Mouse (Mus musculus): ENCODE measurements around the gene Marveld1.

Marveld1 gene

GRCm38 (mm10) chr19:42147170-42147768 is at the start of gene Marveld1:
Gene Marveld1 (plus strand): TSS chr19:42147400.
- no peaks in the 10 kb centered on the region for H3K27me3 ChIP-seq (ENCODE audit: control insufficient read depth, insufficient read depth, low read length, poor library complexity, severe bottlenecking)
- no peak for DNase-seq (ENCODE audit: low read depth, low spot score)
- no peaks in the 10 kb centered on the region for H3K36me3 ChIP-seq (ENCODE audit: control insufficient read depth, insufficient read depth, low read length, poor library complexity, severe bottlenecking)

- H3K27me3 ChIP-seq (ENCODE audit: control insufficient read depth, insufficient read depth, low read length, poor library complexity, severe bottlenecking) = no peaks in the 10 kb centered on the region
- DNase-seq (ENCODE audit: low read depth, low spot score) = no peak
- 0 out of 2 replicates have a peak, but pooled peaks cover 3% of the 10 kb centered on the region for H3K36me3 ChIP-seq (ENCODE audit: control insufficient read depth, insufficient read depth, low read length, poor library complexity, severe bottlenecking)
Measured at GRCm38 (mm10) chr19:42099406-42099805, 47.8 kb upstream of the Marveld1 start.

- Histone ChIP-seq H3K36me3 (ENCODE audit: control insufficient read depth, insufficient read depth, low read length, poor library complexity, severe bottlenecking) (0 out of 2 replicates have a peak, but pooled peaks cover 3% of the 10 kb centered on the region), H3K27me3 (ENCODE audit: control insufficient read depth, insufficient read depth, low read length, poor library complexity, severe bottlenecking) (no peaks in the 10 kb centered on the region)
- DNase-seq (ENCODE audit: low read depth, low spot score) = no peak
Measured at GRCm38 (mm10) chr19:42104681-42105080, 42.5 kb upstream of the Marveld1 start.

GRCm38 (mm10) chr19:42115783-42116335 is 31.3 kb upstream of the Marveld1 start:
- Histone ChIP-seq H3K36me3 (ENCODE audit: control insufficient read depth, insufficient read depth, low read length, poor library complexity, severe bottlenecking) (peaks cover 7% of the 10 kb centered on the region), H3K27me3 (ENCODE audit: control insufficient read depth, insufficient read depth, low read length, poor library complexity, severe bottlenecking) (no peaks in the 10 kb centered on the region)
- no peak for DNase-seq (ENCODE audit: low read depth, low spot score)

GRCm38 (mm10) chr19:42118142-42118541 is 29.1 kb upstream of the Marveld1 start:
- H3K36me3 ChIP-seq (ENCODE audit: control insufficient read depth, insufficient read depth, low read length, poor library complexity, severe bottlenecking) = peaks cover 7% of the 10 kb centered on the region
- no peak for DNase-seq (ENCODE audit: low read depth, low spot score)
- H3K27me3 ChIP-seq (ENCODE audit: control insufficient read depth, insufficient read depth, low read length, poor library complexity, severe bottlenecking) = no peaks in the 10 kb centered on the region

GRCm38 (mm10) chr19:42118596-42118995 is 28.6 kb upstream of the Marveld1 start:
- H3K36me3 ChIP-seq (ENCODE audit: control insufficient read depth, insufficient read depth, low read length, poor library complexity, severe bottlenecking) = peaks cover 7% of the 10 kb centered on the region
- DNase-seq (ENCODE audit: low read depth, low spot score) = no peak
- H3K27me3 ChIP-seq (ENCODE audit: control insufficient read depth, insufficient read depth, low read length, poor library complexity, severe bottlenecking) = no peaks in the 10 kb centered on the region

- no peak for DNase-seq (ENCODE audit: low read depth, low spot score)
- Histone ChIP-seq H3K36me3 (ENCODE audit: control insufficient read depth, insufficient read depth, low read length, poor library complexity, severe bottlenecking) (peaks cover 6% of the 10 kb centered on the region), H3K27me3 (ENCODE audit: control insufficient read depth, insufficient read depth, low read length, poor library complexity, severe bottlenecking) (no peaks in the 10 kb centered on the region)
Measured at GRCm38 (mm10) chr19:42120451-42120850, 26.7 kb upstream of the Marveld1 start.

- H3K36me3 ChIP-seq (ENCODE audit: control insufficient read depth, insufficient read depth, low read length, poor library complexity, severe bottlenecking) = peaks cover 1% of the 10 kb centered on the region; the same call in 1 of the 2 replicates
- no peak for DNase-seq (ENCODE audit: low read depth, low spot score)
Measured at GRCm38 (mm10) chr19:42124684-42125083, 22.5 kb upstream of the Marveld1 start.

GRCm38 (mm10) chr19:42125501-42126218 is 21.5 kb upstream of the Marveld1 start:
- Histone ChIP-seq H3K27me3 (ENCODE audit: control insufficient read depth, insufficient read depth, low read length, poor library complexity, severe bottlenecking) (no peaks in the 10 kb centered on the region), H3K36me3 (ENCODE audit: control insufficient read depth, insufficient read depth, low read length, poor library complexity, severe bottlenecking) (no peaks in the 10 kb centered on the region; the same call in 1 of the 2 replicates)
- DNase-seq (ENCODE audit: low read depth, low spot score) = no peak

More at GRCm38 (mm10) chr19:42124684-42125083, 22.5 kb upstream of the Marveld1 start:
- no peaks in the 10 kb centered on the region for H3K27me3 ChIP-seq (ENCODE audit: control insufficient read depth, insufficient read depth, low read length, poor library complexity, severe bottlenecking)

GRCm38 (mm10) chr19:42126219-42126605 is 21.0 kb upstream of the Marveld1 start:
- Histone ChIP-seq H3K36me3 (ENCODE audit: control insufficient read depth, insufficient read depth, low read length, poor library complexity, severe bottlenecking) (no peaks in the 10 kb centered on the region; the same call in 1 of the 2 replicates), H3K27me3 (ENCODE audit: control insufficient read depth, insufficient read depth, low read length, poor library complexity, severe bottlenecking) (no peaks in the 10 kb centered on the region)
- DNase-seq (ENCODE audit: low read depth, low spot score) = no peak

GRCm38 (mm10) chr19:42127024-42127423 is 20.2 kb upstream of the Marveld1 start:
- Histone ChIP-seq H3K36me3 (ENCODE audit: control insufficient read depth, insufficient read depth, low read length, poor library complexity, severe bottlenecking) (no peaks in the 10 kb centered on the region; the same call in 1 of the 2 replicates), H3K27me3 (ENCODE audit: control insufficient read depth, insufficient read depth, low read length, poor library complexity, severe bottlenecking) (no peaks in the 10 kb centered on the region)
- DNase-seq (ENCODE audit: low read depth, low spot score) = no peak

GRCm38 (mm10) chr19:42128052-42128740 is 19.0 kb upstream of the Marveld1 start:
- DNase-seq (ENCODE audit: low read depth, low spot score) = no peak
- Histone ChIP-seq H3K36me3 (ENCODE audit: control insufficient read depth, insufficient read depth, low read length, poor library complexity, severe bottlenecking) (no peaks in the 10 kb centered on the region; the same call in 1 of the 2 replicates), H3K27me3 (ENCODE audit: control insufficient read depth, insufficient read depth, low read length, poor library complexity, severe bottlenecking) (no peaks in the 10 kb centered on the region)

GRCm38 (mm10) chr19:42128787-42129508 is 18.3 kb upstream of the Marveld1 start, which contains the start of gene Avpi1:
Gene Avpi1 (minus strand): TSS chr19:42129059.
- Histone ChIP-seq H3K36me3 (ENCODE audit: control insufficient read depth, insufficient read depth, low read length, poor library complexity, severe bottlenecking) (no peaks in the 10 kb centered on the region), H3K27me3 (ENCODE audit: control insufficient read depth, insufficient read depth, low read length, poor library complexity, severe bottlenecking) (no peaks in the 10 kb centered on the region)
- DNase-seq (ENCODE audit: low read depth, low spot score) = peak; percentile 89

All from splenic B cell, adult 2 months (primary cell).